Mouse (Mus musculus): ENCODE measurements at regions not wholly inside any gene's neighbourhood (a gene's known extent, or its start where the extent isn't known, plus 50 kb on each side); places are given as distances from the start of the nearest gene placed in this dataset.

DNA sequence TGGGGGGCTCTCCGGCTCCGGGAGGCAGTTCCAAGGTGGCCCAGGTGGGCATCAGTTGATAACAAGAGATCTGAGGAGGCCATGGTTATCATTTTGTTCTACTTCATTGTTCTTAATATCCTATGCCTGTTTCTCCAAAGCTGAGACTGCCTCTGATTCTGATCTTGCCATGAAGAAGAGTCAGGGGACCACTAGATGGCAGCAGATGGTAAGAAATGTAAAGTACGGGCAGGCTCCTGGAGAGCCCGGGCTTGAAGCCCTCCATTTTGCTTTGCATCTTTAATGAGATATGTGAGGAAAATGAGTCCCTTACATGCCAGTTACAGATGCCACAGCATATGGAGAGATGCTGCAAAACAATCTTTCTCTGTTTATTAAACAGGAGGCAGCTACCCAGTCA lies 194.1 kb downstream of the Dad1 start:
- no peaks in the 10 kb centered on the region for H3K27me3 ChIP-seq (ENCODE audit: insufficient read depth, low read length)
- peak; percentile 91 for TF ChIP-seq CTCF (IDR thresholded peaks at IDR 0.05; ENCODE audit: low read depth)
- H3K36me3 ChIP-seq (ENCODE audit: insufficient read depth, low read length), result no peaks in the 10 kb centered on the region
- no peaks in the 10 kb centered on the region for H3K4me1 ChIP-seq (replicated peaks; ENCODE audit: insufficient read depth, low read length)
- no peaks in the 10 kb centered on the region for H3K9me3 ChIP-seq (replicated peaks; ENCODE audit: low read length)
- 15% methylated on average over 4 of the region's 4 CpGs for whole genome bisulfite sequencing
- no peak overlapping the region for H3K9ac ChIP-seq (ENCODE audit: low read depth, low read length)
- H3K27ac ChIP-seq, result no peak overlapping the region
- H3K4me2 ChIP-seq (ENCODE audit: low read length), result no peak overlapping the region
- DNase-seq (ENCODE audit: low spot score) (peak; percentile 96), ATAC-seq (replicated peaks; ENCODE audit: low FRiP score, low read depth) (peak; percentile 66)
- no peak overlapping the region for H3K4me3 ChIP-seq (replicated peaks; ENCODE audit: low read depth, low read length)

DNA sequence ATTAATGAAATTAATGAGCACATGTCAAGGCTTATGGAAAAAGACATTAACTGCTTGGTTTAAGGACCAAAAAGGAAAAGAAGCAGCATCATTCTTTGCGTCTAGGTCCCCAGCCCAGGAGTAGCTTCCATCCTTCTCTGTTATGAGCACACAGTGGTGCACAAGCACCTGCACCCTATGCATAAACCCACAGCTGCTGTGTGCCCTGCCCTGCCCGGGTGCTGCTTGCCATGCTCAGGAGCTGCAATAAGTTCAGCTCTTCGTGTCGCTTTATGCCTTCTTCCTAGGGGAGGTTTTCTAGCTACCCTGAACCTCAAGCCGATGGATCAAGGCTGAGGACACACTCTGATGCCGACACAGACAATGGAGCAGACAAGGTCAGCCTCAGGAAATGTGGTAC lies 194.8 kb downstream of the Dad1 start:
- no peak for DNase-seq (ENCODE audit: low spot score)
- 89% methylated on average over 6 of the region's 6 CpGs for WGBS
- Histone ChIP-seq H3K9me3 (replicated peaks; ENCODE audit: low read length) (no peaks in the 10 kb centered on the region), H3K36me3 (ENCODE audit: insufficient read depth, low read length) (no peaks in the 10 kb centered on the region), H3K27ac (no peak overlapping the region), H3K4me2 (ENCODE audit: low read length) (no peak overlapping the region), H3K4me1 (replicated peaks; ENCODE audit: insufficient read depth, low read length) (no peaks in the 10 kb centered on the region), H3K27me3 (ENCODE audit: insufficient read depth, low read length) (no peaks in the 10 kb centered on the region), H3K9ac (ENCODE audit: low read depth, low read length) (no peak overlapping the region), H3K4me3 (replicated peaks; ENCODE audit: low read depth, low read length) (no peak overlapping the region)
- no peak for TF ChIP-seq CTCF (IDR thresholded peaks at IDR 0.05; ENCODE audit: low read depth)
- ATAC-seq (replicated peaks; ENCODE audit: low FRiP score, low read depth), result no peak

DNA sequence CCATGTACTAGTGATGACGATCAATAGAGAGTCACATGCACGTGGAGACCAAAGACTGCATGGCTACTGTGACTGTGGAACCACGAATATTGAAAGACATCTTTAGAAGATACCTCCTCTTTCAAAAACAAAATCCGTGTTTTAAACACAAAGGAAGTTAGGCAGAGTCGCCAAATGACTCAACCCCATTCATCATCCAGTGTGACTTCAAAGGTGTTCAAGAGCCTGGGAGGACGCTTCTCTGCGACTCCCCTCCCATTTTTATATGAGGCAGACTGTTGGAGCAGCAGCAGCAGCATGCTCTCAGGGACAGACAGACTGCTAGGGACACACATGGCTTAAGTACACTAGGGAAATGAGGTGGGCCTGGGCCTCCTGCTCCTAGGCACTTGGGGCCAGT lies 197.2 kb downstream of the Dad1 start:
- Histone ChIP-seq H3K4me1 (replicated peaks; ENCODE audit: insufficient read depth, low read length) (no peaks in the 10 kb centered on the region), H3K9ac (ENCODE audit: low read depth, low read length) (no peak overlapping the region), H3K4me3 (replicated peaks; ENCODE audit: low read depth, low read length) (no peak overlapping the region), H3K27ac (no peak overlapping the region), H3K36me3 (ENCODE audit: insufficient read depth, low read length) (no peaks in the 10 kb centered on the region), H3K27me3 (ENCODE audit: insufficient read depth, low read length) (no peaks in the 10 kb centered on the region), H3K9me3 (replicated peaks; ENCODE audit: low read length) (no peaks in the 10 kb centered on the region), H3K4me2 (ENCODE audit: low read length) (no peak overlapping the region)
- DNase-seq (ENCODE audit: low spot score), result peak; percentile 11
- TF ChIP-seq CTCF (IDR thresholded peaks at IDR 0.05; ENCODE audit: low read depth), result no peak
- ATAC-seq (replicated peaks; ENCODE audit: low FRiP score, low read depth), result no peak
- 45% methylated on average over 7 of the region's 7 CpGs for WGBS

DNA sequence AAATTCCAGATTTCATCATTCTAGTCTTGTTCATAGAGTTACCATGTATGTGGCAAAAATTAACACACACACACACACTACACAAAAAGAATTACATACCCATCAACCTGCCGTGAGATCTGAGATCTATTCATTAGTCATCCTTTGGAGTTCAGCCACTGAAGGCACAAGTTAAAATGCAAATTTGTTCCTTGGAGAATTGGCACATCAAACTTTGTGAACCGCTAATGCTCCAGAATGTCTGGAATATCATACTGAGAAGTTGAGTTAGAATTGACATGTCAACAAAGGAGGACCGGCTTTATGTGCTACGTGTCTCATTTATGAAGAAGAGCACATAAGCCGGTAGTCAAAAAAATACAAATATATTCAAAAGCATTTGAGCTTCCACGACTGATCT lies 198.5 kb downstream of the Dad1 start:
- H3K36me3 ChIP-seq (ENCODE audit: insufficient read depth, low read length), result no peaks in the 10 kb centered on the region
- TF ChIP-seq CTCF (IDR thresholded peaks at IDR 0.05; ENCODE audit: low read depth), result no peak
- no peak overlapping the region for H3K4me3 ChIP-seq (replicated peaks; ENCODE audit: low read depth, low read length)
- H3K4me1 ChIP-seq (replicated peaks; ENCODE audit: insufficient read depth, low read length), result no peaks in the 10 kb centered on the region
- no peak overlapping the region for H3K9ac ChIP-seq (ENCODE audit: low read depth, low read length)
- H3K4me2 ChIP-seq (ENCODE audit: low read length), result no peak overlapping the region
- H3K27me3 ChIP-seq (ENCODE audit: insufficient read depth, low read length), result no peaks in the 10 kb centered on the region
- no peak for ATAC-seq (replicated peaks; ENCODE audit: low FRiP score, low read depth)
- no peak overlapping the region for H3K27ac ChIP-seq
- DNase-seq (ENCODE audit: low spot score), result no peak
- no peaks in the 10 kb centered on the region for H3K9me3 ChIP-seq (replicated peaks; ENCODE audit: low read length)
- 81% methylated on average over 6 of the region's 6 CpGs for WGBS

DNA sequence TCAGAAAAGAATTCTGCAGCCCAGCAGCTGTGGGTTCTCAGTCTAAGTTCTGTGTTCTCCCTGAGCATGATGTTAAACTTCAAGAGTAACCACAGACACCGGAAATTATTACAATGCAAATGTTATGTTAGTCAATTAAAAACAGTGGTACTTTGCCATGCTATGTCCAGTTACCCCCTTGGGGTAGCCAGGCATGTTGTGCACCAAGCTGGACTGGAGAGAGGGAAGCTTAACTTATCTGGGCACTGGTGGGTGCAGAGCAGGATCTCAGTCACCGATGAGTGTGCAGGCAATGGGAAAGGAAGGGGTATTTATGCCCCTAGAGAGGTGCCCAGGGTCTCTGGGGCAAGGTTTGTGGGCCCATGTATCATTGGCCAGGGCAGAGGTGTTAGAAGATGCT lies 211.6 kb downstream of the Dad1 start:
- H3K9me3 ChIP-seq (replicated peaks; ENCODE audit: low read length), result no peaks in the 10 kb centered on the region
- H3K9ac ChIP-seq (ENCODE audit: low read depth, low read length), result no peak overlapping the region
- no peak for DNase-seq (ENCODE audit: low spot score)
- ATAC-seq (replicated peaks; ENCODE audit: low FRiP score, low read depth), result no peak
- WGBS, result 80% methylated on average over 2 of the region's 2 CpGs
- H3K36me3 ChIP-seq (ENCODE audit: insufficient read depth, low read length), result no peaks in the 10 kb centered on the region
- no peak for TF ChIP-seq CTCF (IDR thresholded peaks at IDR 0.05; ENCODE audit: low read depth)
- H3K27ac ChIP-seq, result no peak overlapping the region
- H3K4me1 ChIP-seq (replicated peaks; ENCODE audit: insufficient read depth, low read length), result no peaks in the 10 kb centered on the region
- no peaks in the 10 kb centered on the region for H3K27me3 ChIP-seq (ENCODE audit: insufficient read depth, low read length)
- no peak overlapping the region for H3K4me2 ChIP-seq (ENCODE audit: low read length)
- no peak overlapping the region for H3K4me3 ChIP-seq (replicated peaks; ENCODE audit: low read depth, low read length)

DNA sequence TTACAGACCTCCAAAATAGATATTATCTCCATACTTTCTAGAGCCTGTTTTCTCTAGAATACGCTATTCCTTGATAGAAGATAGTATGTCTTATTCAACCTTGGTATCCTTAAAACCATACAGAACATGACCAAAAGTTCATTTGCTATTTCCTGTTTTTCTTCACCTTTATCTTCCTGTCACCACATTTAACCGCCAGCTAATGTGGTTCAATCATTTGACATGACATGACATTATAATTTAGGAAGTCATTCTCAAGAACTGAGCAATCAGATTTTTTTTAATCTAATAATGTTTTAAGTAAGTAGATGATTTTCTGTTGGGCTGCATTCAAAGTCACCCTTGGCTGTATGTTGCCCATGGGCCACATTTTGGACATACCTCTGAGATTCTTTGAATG lies 213.3 kb downstream of the Dad1 start:
- no peak for TF ChIP-seq CTCF (IDR thresholded peaks at IDR 0.05; ENCODE audit: low read depth)
- ATAC-seq (replicated peaks; ENCODE audit: low FRiP score, low read depth), result no peak
- Histone ChIP-seq H3K4me3 (replicated peaks; ENCODE audit: low read depth, low read length) (no peak overlapping the region), H3K4me1 (replicated peaks; ENCODE audit: insufficient read depth, low read length) (no peaks in the 10 kb centered on the region), H3K9me3 (replicated peaks; ENCODE audit: low read length) (no peaks in the 10 kb centered on the region), H3K36me3 (ENCODE audit: insufficient read depth, low read length) (no peaks in the 10 kb centered on the region), H3K27me3 (ENCODE audit: insufficient read depth, low read length) (no peaks in the 10 kb centered on the region), H3K27ac (no peak overlapping the region), H3K4me2 (ENCODE audit: low read length) (no peak overlapping the region), H3K9ac (ENCODE audit: low read depth, low read length) (no peak overlapping the region)
- DNase-seq (ENCODE audit: low spot score), result no peak
- 66% methylated on average over 2 of the region's 2 CpGs for WGBS

DNA sequence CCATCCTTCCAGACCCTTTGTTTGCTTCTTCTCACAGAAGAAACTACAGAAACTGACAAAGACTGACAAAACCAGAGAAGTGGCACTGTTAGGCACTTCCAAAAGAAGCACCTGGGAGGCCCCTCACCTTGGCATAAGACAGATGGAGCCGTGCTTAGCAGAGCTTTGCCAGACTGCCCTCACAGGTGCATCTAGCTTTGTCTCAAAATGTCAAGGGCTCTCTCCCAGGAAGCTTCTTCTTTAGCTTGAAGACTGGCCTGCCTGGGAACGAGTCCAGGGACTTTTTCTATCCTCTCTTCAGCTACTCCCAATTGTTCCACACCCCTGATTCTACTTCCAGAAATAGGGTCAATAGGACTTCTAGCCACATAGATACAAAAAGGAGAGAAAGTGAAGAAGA lies 219.4 kb downstream of the Dad1 start:
- Histone ChIP-seq H3K4me1 (replicated peaks; ENCODE audit: insufficient read depth, low read length) (no peaks in the 10 kb centered on the region), H3K4me3 (replicated peaks; ENCODE audit: low read depth, low read length) (no peak overlapping the region), H3K36me3 (ENCODE audit: insufficient read depth, low read length) (no peaks in the 10 kb centered on the region), H3K27me3 (ENCODE audit: insufficient read depth, low read length) (no peaks in the 10 kb centered on the region), H3K9ac (ENCODE audit: low read depth, low read length) (no peak overlapping the region), H3K4me2 (ENCODE audit: low read length) (no peak overlapping the region), H3K9me3 (replicated peaks; ENCODE audit: low read length) (no peaks in the 10 kb centered on the region), H3K27ac (no peak overlapping the region)
- 70% methylated on average over 2 of the region's 2 CpGs for WGBS
- ATAC-seq (replicated peaks; ENCODE audit: low FRiP score, low read depth) (no peak), DNase-seq (ENCODE audit: low spot score) (no peak)
- no peak for TF ChIP-seq CTCF (IDR thresholded peaks at IDR 0.05; ENCODE audit: low read depth)

All from kidney, postnatal 0 days (tissue).